Mouse (Mus musculus): Measurements from ENCODE around the gene Uvssa. TPM values are rescaled to one million over a fixed set of nuclear protein-coding genes. Genes with fewer than 3 reads are reported as not detected.

Gene Uvssa
- total RNA-seq, 1 experiment = 4.7 TPM

GRCm38 (mm10) chr5:33458132-33458622 lies 79.8 kb downstream of the Uvssa start:
- Histone ChIP-seq H3K36me3 (ENCODE audit: control insufficient read depth, insufficient read depth, low read length, poor library complexity, severe bottlenecking) (no peaks in the 10 kb centered on the region), H3K4me3 (ENCODE audit: insufficient read depth in 1 of 2, low read depth in 1 of 2, low read length in 2 of 2, poor library complexity in 1 of 2, severe bottlenecking in 1 of 2) (no peak overlapping the region), H3K4me1 (ENCODE audit: control insufficient read depth in 2 of 2, insufficient read depth in 2 of 2, low read length in 2 of 2, poor library complexity in 1 of 2) (no peaks in the 10 kb centered on the region; a peak in 1 of 4 replicates), H3K27ac (ENCODE audit: insufficient read depth, low read depth, low read length, poor library complexity, severe bottlenecking) (no peak overlapping the region), H3K9me3 (ENCODE audit: control insufficient read depth, insufficient read depth, low read depth, low read length) (no peaks in the 10 kb centered on the region), H3K9ac (ENCODE audit: insufficient read depth, low read depth, low read length, poor library complexity, severe bottlenecking) (no peak overlapping the region)
- in situ Hi-C loops (cut with MboI; ENCODE audit: low sequenced_read_pairs in 2 of 2, unreplicated experiment in 2 of 2) = no loop called here
- no peak for DNase-seq (ENCODE audit: low read depth, low spot score)
- TF ChIP-seq ZC3H11A (IDR thresholded peaks at IDR 0.05; ENCODE audit: borderline replicate concordance, low read depth, low read length) = no peak
- TF ChIP-seq ZNF384 (IDR thresholded peaks at IDR 0.05; ENCODE audit: low read depth, low read length) = no peak
- TF ChIP-seq CHD2 (IDR thresholded peaks at IDR 0.05; ENCODE audit: low read depth, low read length) = no peak
- TF ChIP-seq HCFC1 (IDR thresholded peaks at IDR 0.05; ENCODE audit: borderline replicate concordance, insufficient read depth, low read length) = no peak
- no peak for TF ChIP-seq MAFK (IDR thresholded peaks at IDR 0.05; ENCODE audit: insufficient read depth, low read depth, low read length)

- no peak for TF ChIP-seq CHD2 (IDR thresholded peaks at IDR 0.05; ENCODE audit: low read depth, low read length)
- TF ChIP-seq HCFC1 (IDR thresholded peaks at IDR 0.05; ENCODE audit: borderline replicate concordance, insufficient read depth, low read length) = no peak
- Histone ChIP-seq H3K4me1 (ENCODE audit: control insufficient read depth in 2 of 2, insufficient read depth in 2 of 2, low read length in 2 of 2, poor library complexity in 1 of 2) (no peaks in the 10 kb centered on the region; a peak in 1 of 4 replicates), H3K27ac (ENCODE audit: insufficient read depth, low read depth, low read length, poor library complexity, severe bottlenecking) (no peak overlapping the region), H3K9me3 (ENCODE audit: control insufficient read depth, insufficient read depth, low read depth, low read length) (no peaks in the 10 kb centered on the region), H3K36me3 (ENCODE audit: control insufficient read depth, insufficient read depth, low read length, poor library complexity, severe bottlenecking) (no peaks in the 10 kb centered on the region), H3K9ac (ENCODE audit: insufficient read depth, low read depth, low read length, poor library complexity, severe bottlenecking) (no peak overlapping the region), H3K4me3 (ENCODE audit: insufficient read depth in 1 of 2, low read depth in 1 of 2, low read length in 2 of 2, poor library complexity in 1 of 2, severe bottlenecking in 1 of 2) (no peak overlapping the region)
- DNase-seq (ENCODE audit: low read depth, low spot score) = no peak
- in situ Hi-C loops (cut with MboI; ENCODE audit: low sequenced_read_pairs in 2 of 2, unreplicated experiment in 2 of 2) = no loop called here
Measured at GRCm38 (mm10) chr5:33459111-33459510, 80.8 kb downstream of the Uvssa start.

DNA sequence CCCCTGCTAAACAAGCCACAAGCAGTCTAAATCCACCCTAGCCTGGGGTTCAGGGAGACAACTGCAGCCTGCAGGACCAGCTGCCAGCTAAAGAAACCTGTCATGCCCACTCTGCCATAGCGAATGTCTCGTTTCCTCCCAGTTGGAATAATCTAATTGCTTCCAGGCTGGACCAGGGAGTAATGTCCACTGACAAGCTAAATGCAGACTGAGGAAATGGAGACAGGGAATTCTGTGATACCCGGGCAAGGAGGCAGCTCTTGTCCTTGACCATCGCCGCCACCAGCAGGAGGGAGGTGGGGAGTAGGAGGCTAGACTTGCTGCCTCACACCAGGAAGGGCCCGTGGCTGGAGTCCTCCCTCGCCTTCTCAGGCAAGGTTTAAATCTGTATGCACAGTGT lies 86.0 kb downstream of the Uvssa start:
- H3K27ac ChIP-seq (ENCODE audit: insufficient read depth, low read depth, low read length, poor library complexity, severe bottlenecking) = no peak overlapping the region

GRCm38 (mm10) chr5:33465464-33465863 lies 87.1 kb downstream of the Uvssa start:
- no peak overlapping the region for H3K27ac ChIP-seq (ENCODE audit: insufficient read depth, low read depth, low read length, poor library complexity, severe bottlenecking)
- no peaks in the 10 kb centered on the region for H3K4me1 ChIP-seq (ENCODE audit: control insufficient read depth in 2 of 2, insufficient read depth in 2 of 2, low read length in 2 of 2, poor library complexity in 1 of 2)
- no peak overlapping the region for H3K9ac ChIP-seq (ENCODE audit: insufficient read depth, low read depth, low read length, poor library complexity, severe bottlenecking)
- TF ChIP-seq HCFC1 (IDR thresholded peaks at IDR 0.05; ENCODE audit: borderline replicate concordance, insufficient read depth, low read length) (no peak), ZNF384 (IDR thresholded peaks at IDR 0.05; ENCODE audit: low read depth, low read length) (no peak), MAFK (IDR thresholded peaks at IDR 0.05; ENCODE audit: insufficient read depth, low read depth, low read length) (no peak), CHD2 (IDR thresholded peaks at IDR 0.05; ENCODE audit: low read depth, low read length) (no peak), ZC3H11A (IDR thresholded peaks at IDR 0.05; ENCODE audit: borderline replicate concordance, low read depth, low read length) (no peak)
- DNase-seq (ENCODE audit: low read depth, low spot score) = no peak
- H3K36me3 ChIP-seq (ENCODE audit: control insufficient read depth, insufficient read depth, low read length, poor library complexity, severe bottlenecking) = no peaks in the 10 kb centered on the region
- in situ Hi-C loops (cut with MboI; ENCODE audit: low sequenced_read_pairs in 2 of 2, unreplicated experiment in 2 of 2) = no loop called here
- H3K4me3 ChIP-seq (ENCODE audit: insufficient read depth in 1 of 2, low read depth in 1 of 2, low read length in 2 of 2, poor library complexity in 1 of 2, severe bottlenecking in 1 of 2) = no peak overlapping the region
- H3K9me3 ChIP-seq (ENCODE audit: control insufficient read depth, insufficient read depth, low read depth, low read length) = no peaks in the 10 kb centered on the region

More for the DNA sequence above, 86.0 kb downstream of the Uvssa start:
- in situ Hi-C loops (cut with MboI; ENCODE audit: low sequenced_read_pairs in 2 of 2, unreplicated experiment in 2 of 2) = no loop called here
- TF ChIP-seq ZNF384 (IDR thresholded peaks at IDR 0.05; ENCODE audit: low read depth, low read length) (no peak), HCFC1 (IDR thresholded peaks at IDR 0.05; ENCODE audit: borderline replicate concordance, insufficient read depth, low read length) (no peak), ZC3H11A (IDR thresholded peaks at IDR 0.05; ENCODE audit: borderline replicate concordance, low read depth, low read length) (no peak), MAFK (IDR thresholded peaks at IDR 0.05; ENCODE audit: insufficient read depth, low read depth, low read length) (no peak), CHD2 (IDR thresholded peaks at IDR 0.05; ENCODE audit: low read depth, low read length) (no peak)
- Histone ChIP-seq H3K36me3 (ENCODE audit: control insufficient read depth, insufficient read depth, low read length, poor library complexity, severe bottlenecking) (no peaks in the 10 kb centered on the region), H3K4me1 (ENCODE audit: control insufficient read depth in 2 of 2, insufficient read depth in 2 of 2, low read length in 2 of 2, poor library complexity in 1 of 2) (no peaks in the 10 kb centered on the region), H3K9me3 (ENCODE audit: control insufficient read depth, insufficient read depth, low read depth, low read length) (no peaks in the 10 kb centered on the region), H3K9ac (ENCODE audit: insufficient read depth, low read depth, low read length, poor library complexity, severe bottlenecking) (no peak overlapping the region), H3K4me3 (ENCODE audit: insufficient read depth in 1 of 2, low read depth in 1 of 2, low read length in 2 of 2, poor library complexity in 1 of 2, severe bottlenecking in 1 of 2) (no peak overlapping the region)
- no peak for DNase-seq (ENCODE audit: low read depth, low spot score)

Other genes with a start within 250 kb of the Uvssa start
- 2.5 and 2.8 TPM in 2 replicates for gene Spon2, start 160.1 kb upstream of the Uvssa start, total RNA-seq (2012; rRNA removed)
- 70.0 and 91.2 TPM in 2 replicates for gene Ctbp1, start 103.6 kb upstream of the Uvssa start, total RNA-seq (2012; rRNA removed)
- 79.2 and 90.2 TPM in 2 replicates for gene Maea, start 43.0 kb upstream of the Uvssa start, total RNA-seq (2012; rRNA removed)
- 0.21 and 0.22 TPM in 2 replicates for gene Nkx1-1, start 55.4 kb downstream of the Uvssa start, total RNA-seq (2012; rRNA removed)